Mouse (Mus musculus) MEL (cell line): ENCODE data around the gene Cd9. TPM values are rescaled to one million over a fixed set of nuclear protein-coding genes. Genes with fewer than 3 reads are reported as not detected.

Source experiments
- DNase-seq: peaks from one replicate; pipeline ENCODE4 v3.0.0; 2011; ENCODE audit warnings: low read depth, low spot score
- H3K27ac ChIP-seq: 2 replicates; pipeline ENCODE4 v1.5.1; 2012; ENCODE audit warnings: low read depth, mild to moderate bottlenecking, control low read depth, low read length, moderate library complexity; ENCODE audit not compliant: control insufficient read depth
- H3K27me3 ChIP-seq, 2 experiments: fragments of 150-350 bp in 1 of 2; sonication (generic) in 1 of 2; 2 replicates each; pipeline ENCODE4 v1.6.1; 2012; ENCODE audit warnings: low read length in 2 of 2, mild to moderate bottlenecking in 2 of 2, improper control_type of control experiment in 1 of 2, moderate library complexity in 1 of 2; ENCODE audit not compliant: insufficient read depth in 2 of 2, control insufficient read depth in 1 of 2
- H3K36me3 ChIP-seq, 2 experiments: 2 replicates each; pipeline ENCODE4 v1.6.1; 2012 to 2014; ENCODE audit warnings: low read length in 2 of 2, improper control_type of control experiment in 1 of 2, inconsistent platforms in 1 of 2, mild to moderate bottlenecking in 1 of 2; ENCODE audit not compliant: insufficient read depth in 2 of 2, control insufficient read depth in 1 of 2
- H3K4me1 ChIP-seq, 2 experiments: fragments of 150-350 bp in 1 of 2; sonication (generic) in 1 of 2; 2 replicates each; pipeline ENCODE4 v1.6.1; 2012; ENCODE audit warnings: low read length in 2 of 2, improper control_type of control experiment in 1 of 2, mild to moderate bottlenecking in 1 of 2; ENCODE audit not compliant: insufficient read depth in 2 of 2, control insufficient read depth in 1 of 2
- H3K4me3 ChIP-seq, 2 experiments: fragments of 150-350 bp in 1 of 2; sonication (generic) in 1 of 2; 2 replicates each; pipeline ENCODE4 v1.5.1; 2012; ENCODE audit warnings: low read depth in 2 of 2, low read length in 2 of 2, mild to moderate bottlenecking in 2 of 2, moderate library complexity in 2 of 2, control low read depth in 1 of 2, improper control_type of control experiment in 1 of 2; ENCODE audit not compliant: control insufficient read depth in 1 of 2, insufficient read depth in 1 of 2
- H3K79me2 ChIP-seq: 2 replicates; pipeline ENCODE4 v1.6.1; 2012; ENCODE audit warnings: mild to moderate bottlenecking, low read length, moderate library complexity; ENCODE audit not compliant: control insufficient read depth, poor library complexity, insufficient read depth
- H3K9ac ChIP-seq: 2 replicates; pipeline ENCODE4 v1.6.1; 2012; ENCODE audit warnings: low read depth, mild to moderate bottlenecking, control low read depth, low read length, moderate library complexity; ENCODE audit not compliant: control insufficient read depth, poor library complexity, severe bottlenecking
- H3K9me3 ChIP-seq: fragments of 150-350 bp; sonication (generic); replicated peaks from 2 replicates; pipeline ENCODE4 v1.6.1; 2012; ENCODE audit warnings: mild to moderate bottlenecking, low read length, improper control_type of control experiment, moderate library complexity; ENCODE audit not compliant: insufficient read depth
- CHD1 ChIP-seq: IDR thresholded peaks from 2 replicates; pipeline ENCODE4 v1.6.1; 2012; ENCODE audit warnings: low read depth, mild to moderate bottlenecking, inconsistent platforms, low read length, improper control_type of control experiment
- CHD2 ChIP-seq: IDR thresholded peaks from 2 replicates; pipeline ENCODE4 v1.6.1; 2011; ENCODE audit warnings: low read length, improper control_type of control experiment
- CTCF ChIP-seq, 3 experiments: IDR thresholded peaks in 2 of 3; conservative IDR thresholded peaks in 1 of 3; 2 replicates each; pipeline ENCODE4 v1.5.1; 2011 to 2012; ENCODE audit warnings: low read length in 3 of 3, low read depth in 2 of 3, mild to moderate bottlenecking in 2 of 3, improper control_type of control experiment in 1 of 3, inconsistent platforms in 1 of 3, mixed read lengths in 1 of 3, moderate library complexity in 1 of 3; ENCODE audit not compliant: control insufficient read depth in 1 of 3, insufficient read depth in 1 of 3, poor library complexity in 1 of 3, severe bottlenecking in 1 of 3
- ELF1 ChIP-seq: IDR thresholded peaks from 2 replicates; pipeline ENCODE4 v1.6.1; 2014; ENCODE audit warnings: low read depth, mild to moderate bottlenecking, inconsistent platforms, low read length, improper control_type of control experiment, moderate library complexity
- EP300 ChIP-seq, 2 experiments: IDR thresholded peaks; 2 replicates each; pipeline ENCODE4 v1.6.1; 2011; ENCODE audit warnings: improper control_type of control experiment in 2 of 2, low read length in 2 of 2, low read depth in 1 of 2, mild to moderate bottlenecking in 1 of 2
- KAT2A ChIP-seq: conservative IDR thresholded peaks from 2 replicates; pipeline ENCODE4 v1.6.1; 2012; ENCODE audit warnings: low read depth, low read length, improper control_type of control experiment, inconsistent platforms
- MAFK ChIP-seq: IDR thresholded peaks from 2 replicates; pipeline ENCODE4 v1.6.1; 2011; ENCODE audit warnings: low read depth, mild to moderate bottlenecking, low read length, improper control_type of control experiment, borderline replicate concordance
- MAX ChIP-seq: IDR thresholded peaks from 2 replicates; pipeline ENCODE4 v1.6.1; 2011; ENCODE audit warnings: low read length, improper control_type of control experiment
- MYB ChIP-seq: IDR thresholded peaks from 2 replicates; pipeline ENCODE4 v1.6.1; 2011; ENCODE audit warnings: mild to moderate bottlenecking, low read depth, low read length, improper control_type of control experiment
- NELFE ChIP-seq: IDR thresholded peaks from 2 replicates; pipeline ENCODE4 v1.6.1; 2011; ENCODE audit warnings: low read depth, low read length, improper control_type of control experiment
- POLR2A ChIP-seq, 2 experiments: IDR thresholded peaks; 2 replicates each; pipeline ENCODE4 v1.6.1; 2011 to 2012; ENCODE audit warnings: low read length in 2 of 2, mild to moderate bottlenecking in 2 of 2, control low read depth in 1 of 2, improper control_type of control experiment in 1 of 2, low read depth in 1 of 2, moderate library complexity in 1 of 2; ENCODE audit not compliant: control insufficient read depth in 1 of 2, insufficient read depth in 1 of 2, poor library complexity in 1 of 2
- POLR2AphosphoS2 ChIP-seq: IDR thresholded peaks from 2 replicates; pipeline ENCODE4 v1.6.1; 2011; ENCODE audit warnings: low read length, improper control_type of control experiment
- POLR2AphosphoS5 ChIP-seq: IDR thresholded peaks from 2 replicates; pipeline ENCODE4 v1.6.1; 2012; ENCODE audit warnings: low read depth, borderline replicate concordance, mild to moderate bottlenecking, inconsistent platforms, low read length, moderate library complexity, mixed read lengths
- RAD21 ChIP-seq: IDR thresholded peaks from 2 replicates; pipeline ENCODE4 v1.6.1; 2011; ENCODE audit warnings: mild to moderate bottlenecking, low read depth, low read length, improper control_type of control experiment
- RCOR1 ChIP-seq: IDR thresholded peaks from 2 replicates; pipeline ENCODE4 v1.6.1; 2012; ENCODE audit warnings: low read depth, mild to moderate bottlenecking, inconsistent platforms, low read length, improper control_type of control experiment
- SIN3A ChIP-seq: IDR thresholded peaks from 2 replicates; pipeline ENCODE4 v1.6.1; 2012; ENCODE audit warnings: low read length, improper control_type of control experiment, inconsistent platforms
- TAL1 ChIP-seq: IDR thresholded peaks from 2 replicates; pipeline ENCODE4 v1.6.1; 2012; ENCODE audit warnings: mild to moderate bottlenecking, inconsistent platforms, low read length, moderate library complexity, mixed read lengths
- TBP ChIP-seq: IDR thresholded peaks from 2 replicates; pipeline ENCODE4 v1.8.0; 2011; ENCODE audit warnings: low read depth, low read length, improper control_type of control experiment
- UBTF ChIP-seq: IDR thresholded peaks from 2 replicates; pipeline ENCODE4 v1.6.1; 2012; ENCODE audit warnings: low read depth, mild to moderate bottlenecking, inconsistent platforms, low read length, improper control_type of control experiment, moderate library complexity, borderline replicate concordance; ENCODE audit not compliant: insufficient read depth
- USF1 ChIP-seq: IDR thresholded peaks from 2 replicates; pipeline ENCODE4 v1.6.1; 2014; ENCODE audit warnings: low read depth, mild to moderate bottlenecking, inconsistent platforms, low read length, improper control_type of control experiment, moderate library complexity
- ZKSCAN1 ChIP-seq: IDR thresholded peaks from 2 replicates; pipeline ENCODE4 v1.6.1; 2012; ENCODE audit warnings: low read depth, mild to moderate bottlenecking, inconsistent platforms, low read length, improper control_type of control experiment, moderate library complexity
- ZNF384 ChIP-seq: IDR thresholded peaks from 2 replicates; pipeline ENCODE4 v1.6.1; 2012; ENCODE audit warnings: low read depth, mild to moderate bottlenecking, inconsistent platforms, low read length, improper control_type of control experiment
- polyA plus RNA-seq, 2 experiments: library from polyadenylated mRNA; stranded (reverse) in 1 of 2; unstranded in 1 of 2; fragments of >175 nt in 1 of 2; fragments of >200 nt in 1 of 2; gene quantifications; 2 replicates each; pipeline versions ENCODE4 v1.2.1 to v1.2.4; 2012; ENCODE audit warnings: low replicate concordance in 2 of 2, low read depth in 1 of 2; ENCODE audit not compliant: insufficient read length in 2 of 2, insufficient read depth in 1 of 2, missing spikeins in 1 of 2
- total RNA-seq: library from RNA; depleted of rRNA; stranded (reverse); fragments of 300-350 nt; gene quantifications from 2 replicates; pipeline ENCODE4 v1.2.3, GENCODE M21; 2012

Cd9 gene
- total and polyA plus RNA-seq, 3 experiments, result 3.6 to 10.9 TPM; not detected in 1

- no peaks in the 10 kb centered on the region for H3K27me3 ChIP-seq
- no peaks in the 10 kb centered on the region for H3K36me3 ChIP-seq
- no peak overlapping the region for H3K9ac ChIP-seq
- no peak overlapping the region for H3K27ac ChIP-seq
- H3K79me2 ChIP-seq, result no peaks in the 10 kb centered on the region
- H3K4me1 ChIP-seq, result no peaks in the 10 kb centered on the region; a peak in 1 of 4 replicates
- DNase-seq, result no peak
- TF ChIP-seq RAD21, result peak; percentile 8
- TF ChIP-seq NELFE, result no peak
- TF ChIP-seq CTCF (IDR thresholded peaks at IDR 0.05 in 2 of 3, conservative IDR thresholded peaks at IDR 0.05 in 1 of 3; ENCODE audit: control insufficient read depth in 1 of 3, insufficient read depth in 1 of 3, low read depth in 2 of 3, low read length in 3 of 3, poor library complexity in 1 of 3, severe bottlenecking in 1 of 3), result peak in 1 of 3 experiments; percentile 8; a peak in 1 of 6 replicates
- TF ChIP-seq, all 39 proteins: peak for 2
- H3K9me3 ChIP-seq, result no peaks in the 10 kb centered on the region
- H3K4me3 ChIP-seq, result no peak overlapping the region
Measured at GRCm38 (mm10) chr6:125529479-125529878, 34.9 kb upstream of the Cd9 start.

GRCm38 (mm10) chr6:125528614-125529200 is 34.1 kb upstream of the Cd9 start:
- DNase-seq, result no peak
- H3K79me2 ChIP-seq, result no peaks in the 10 kb centered on the region
- TF ChIP-seq TAL1 (no peak), ELF1 (no peak), RCOR1 (no peak), ZKSCAN1 (no peak), SIN3A (no peak), TBP (no peak), POLR2AphosphoS2 (no peak), CHD1 (no peak), MAFK (no peak), KAT2A (no peak), EP300 (IDR thresholded peaks at IDR 0.05; ENCODE audit: low read depth in 1 of 2, low read length in 2 of 2) (no peak), POLR2AphosphoS5 (no peak), POLR2A (IDR thresholded peaks at IDR 0.05; ENCODE audit: control insufficient read depth in 1 of 2, insufficient read depth in 1 of 2, low read depth in 1 of 2, low read length in 2 of 2, poor library complexity in 1 of 2) (no peak), MYB (no peak), CHD2 (no peak), ZNF384 (no peak), UBTF (no peak), MAX (no peak), USF1 (no peak)
- TF ChIP-seq, all 39 proteins: peak for 0
- no peaks in the 10 kb centered on the region; a peak in 1 of 4 replicates for H3K4me1 ChIP-seq
- H3K9me3 ChIP-seq, result no peaks in the 10 kb centered on the region
- no peak overlapping the region for H3K4me3 ChIP-seq
- no peak overlapping the region for H3K27ac ChIP-seq
- no peaks in the 10 kb centered on the region for H3K36me3 ChIP-seq
- H3K27me3 ChIP-seq, result no peaks in the 10 kb centered on the region
- H3K9ac ChIP-seq, result no peak overlapping the region
